Mouse (Mus musculus) fat pad, adult 2 months (tissue): Measurements from ENCODE around the gene Ywhae.
"Not testable (repeated sequence)": the region's sequence is repeated elsewhere in the genome, so short reads cannot be mapped to it uniquely, and the experiment has no call there.

Source experiments
- DNase-seq: peaks from one replicate; pipeline ENCODE4 v3.0.0-alpha.2; 2011; ENCODE audit warnings: low read depth, low spot score; ENCODE audit errors: extremely low read depth

Ywhae gene

GRCm38 (mm10) chr11:75732434-75733226 lies at the start of gene Ywhae:
Gene Ywhae (plus strand): TSS chr11:75732869.
- DNase-seq, result no peak

GRCm38 (mm10) chr11:75684462-75684861 lies 48.2 kb upstream of the Ywhae start:
- DNase-seq, result no peak

- no peak for DNase-seq
Observed at GRCm38 (mm10) chr11:75684956-75685355, 47.7 kb upstream of the Ywhae start.

- no peak for DNase-seq
Observed at GRCm38 (mm10) chr11:75687343-75687993, 45.2 kb upstream of the Ywhae start.

- DNase-seq, result no peak
Observed at GRCm38 (mm10) chr11:75688132-75688531, 44.5 kb upstream of the Ywhae start.

- no peak for DNase-seq
Observed at GRCm38 (mm10) chr11:75689977-75690376, 42.7 kb upstream of the Ywhae start.

GRCm38 (mm10) chr11:75691047-75691446 lies 41.6 kb upstream of the Ywhae start:
- DNase-seq, result no peak

GRCm38 (mm10) chr11:75693570-75693969 lies 39.1 kb upstream of the Ywhae start:
- DNase-seq, result no peak

- DNase-seq, result not testable (repeated sequence)
Observed at GRCm38 (mm10) chr11:75697464-75697863, 35.2 kb upstream of the Ywhae start.

GRCm38 (mm10) chr11:75700557-75700956 lies 32.1 kb upstream of the Ywhae start:
- no peak for DNase-seq

- no peak for DNase-seq
Observed at GRCm38 (mm10) chr11:75702761-75703160, 29.9 kb upstream of the Ywhae start.

GRCm38 (mm10) chr11:75703748-75704147 lies 28.9 kb upstream of the Ywhae start:
- DNase-seq, result no peak

GRCm38 (mm10) chr11:75713949-75714348 lies 18.7 kb upstream of the Ywhae start:
- no peak for DNase-seq

- no peak for DNase-seq
Observed at GRCm38 (mm10) chr11:75715556-75715955, 17.1 kb upstream of the Ywhae start.

GRCm38 (mm10) chr11:75716661-75717325 lies 15.9 kb upstream of the Ywhae start:
- DNase-seq, result no peak

- no peak for DNase-seq
Observed at GRCm38 (mm10) chr11:75722339-75722738, 10.3 kb upstream of the Ywhae start.

GRCm38 (mm10) chr11:75727168-75727567 lies 5.5 kb upstream of the Ywhae start:
- DNase-seq, result no peak

- DNase-seq, result not testable (repeated sequence)
Observed at GRCm38 (mm10) chr11:75727659-75728058, 5.0 kb upstream of the Ywhae start.

- DNase-seq, result no peak
Observed at GRCm38 (mm10) chr11:75733227-75733940, 715 bp downstream of the Ywhae start.

GRCm38 (mm10) chr11:75735462-75736252 lies 3.0 kb downstream of the Ywhae start:
- DNase-seq, result no peak
